Mouse (Mus musculus): ENCODE data around the gene Timm22.

DNA sequence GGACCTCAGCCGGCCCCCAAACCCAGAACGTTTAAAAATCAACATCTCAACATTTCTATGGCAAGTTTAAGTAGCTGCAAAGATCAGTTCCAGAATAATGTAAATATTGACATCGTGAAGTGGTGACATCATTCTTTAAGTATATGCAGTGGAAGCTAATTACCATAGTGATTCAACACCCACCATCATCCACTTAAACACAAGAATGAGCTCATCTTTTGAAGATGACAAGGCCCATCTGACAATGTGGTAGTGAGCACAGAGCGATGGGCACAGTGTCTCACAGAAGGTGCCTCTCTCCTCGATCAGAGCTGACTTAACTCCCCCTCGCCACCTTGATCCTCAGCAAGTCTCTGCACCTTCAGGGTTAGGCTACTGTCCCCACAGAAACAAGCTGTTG lies 19.0 kb downstream of the Timm22 start:
- no peak for TF ChIP-seq EP300 (IDR thresholded peaks at IDR 0.05; ENCODE audit: low read depth)
- TF ChIP-seq CTCF (IDR thresholded peaks at IDR 0.05; ENCODE audit: low read depth): no peak

All from liver, embryonic 14.5 days (tissue).